Mouse (Mus musculus): ENCODE measurements around the gene Pip4k2a. TPM values are rescaled to one million over a fixed set of nuclear protein-coding genes. Genes with fewer than 3 reads are reported as not detected.

The Pip4k2a gene
- 100 to 1,000 TPM; 115 to 118 TPM for total RNA-seq (2023)

GRCm38 (mm10) chr2:18998054-18998478 is at the start of gene Pip4k2a, which contains the start of gene 4930426L09Rik:
TSS of gene Pip4k2a (minus strand) at chr2:18998126.
TSS of gene 4930426L09Rik (plus strand) at chr2:18998343.

Other genes with a start within 250 kb of the Pip4k2a start
- gene 4930426L09Rik, start 217 bp upstream of the Pip4k2a start, total RNA-seq (2023) = 1 to 10 TPM; 1.4 to 3.0 TPM
- gene Armc3, start 201.2 kb upstream of the Pip4k2a start, total RNA-seq (2023) = 1 to 10 TPM; 1.0 to 1.1 TPM